Mouse (Mus musculus) thymus, adult 18-20 months (tissue): ENCODE measurements around the gene Tmem45b.

ENCODE experiments used
- DNase-seq, 2 experiments: peaks; one replicate each; pipeline ENCODE4 v3.0.0; 2022; ENCODE audit warnings: mixed read lengths in 2 of 2

Gene Tmem45b

DNA sequence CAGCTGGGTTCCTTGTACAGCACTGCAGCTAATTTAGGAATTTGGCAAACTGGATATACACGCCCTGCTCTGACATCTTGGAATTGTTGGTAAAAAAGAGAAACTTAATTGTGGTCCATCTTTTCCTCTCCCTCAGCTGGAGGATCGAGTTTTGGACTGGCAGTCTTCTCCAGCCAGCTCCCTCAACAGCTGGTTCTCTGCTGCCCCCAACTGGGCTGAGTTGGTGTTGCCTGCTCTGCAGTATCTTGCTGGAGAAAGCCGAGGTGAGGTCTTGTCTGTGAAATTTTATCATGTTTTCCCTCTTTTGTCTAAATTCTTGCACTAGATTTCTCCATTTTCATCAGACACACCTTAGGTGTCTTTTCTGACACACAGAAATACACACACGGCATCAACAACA lies 63.8 kb downstream of the Tmem45b start:
- DNase-seq, result peak in 1 of 2 experiments; percentile 18

DNA sequence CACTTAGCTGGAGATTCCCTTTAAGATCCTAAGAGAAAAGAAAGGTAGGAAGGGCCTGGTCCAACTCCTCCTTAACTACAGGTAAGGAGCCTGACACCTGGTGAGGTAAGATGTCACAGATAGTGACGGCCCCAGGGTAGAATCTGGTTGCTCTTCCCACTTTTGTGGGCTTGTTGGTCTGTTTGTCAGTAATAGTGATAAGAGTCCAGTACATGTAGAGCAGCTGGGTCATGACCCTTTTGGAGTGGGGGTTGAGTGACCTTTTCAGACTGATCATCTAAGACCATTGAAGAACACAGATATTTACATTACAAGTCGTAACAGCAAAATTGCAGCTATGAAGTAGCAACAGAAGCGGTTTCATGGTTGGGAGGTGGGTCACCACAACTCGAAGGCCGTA lies 77.1 kb downstream of the Tmem45b start:
- DNase-seq, result no peak

DNA sequence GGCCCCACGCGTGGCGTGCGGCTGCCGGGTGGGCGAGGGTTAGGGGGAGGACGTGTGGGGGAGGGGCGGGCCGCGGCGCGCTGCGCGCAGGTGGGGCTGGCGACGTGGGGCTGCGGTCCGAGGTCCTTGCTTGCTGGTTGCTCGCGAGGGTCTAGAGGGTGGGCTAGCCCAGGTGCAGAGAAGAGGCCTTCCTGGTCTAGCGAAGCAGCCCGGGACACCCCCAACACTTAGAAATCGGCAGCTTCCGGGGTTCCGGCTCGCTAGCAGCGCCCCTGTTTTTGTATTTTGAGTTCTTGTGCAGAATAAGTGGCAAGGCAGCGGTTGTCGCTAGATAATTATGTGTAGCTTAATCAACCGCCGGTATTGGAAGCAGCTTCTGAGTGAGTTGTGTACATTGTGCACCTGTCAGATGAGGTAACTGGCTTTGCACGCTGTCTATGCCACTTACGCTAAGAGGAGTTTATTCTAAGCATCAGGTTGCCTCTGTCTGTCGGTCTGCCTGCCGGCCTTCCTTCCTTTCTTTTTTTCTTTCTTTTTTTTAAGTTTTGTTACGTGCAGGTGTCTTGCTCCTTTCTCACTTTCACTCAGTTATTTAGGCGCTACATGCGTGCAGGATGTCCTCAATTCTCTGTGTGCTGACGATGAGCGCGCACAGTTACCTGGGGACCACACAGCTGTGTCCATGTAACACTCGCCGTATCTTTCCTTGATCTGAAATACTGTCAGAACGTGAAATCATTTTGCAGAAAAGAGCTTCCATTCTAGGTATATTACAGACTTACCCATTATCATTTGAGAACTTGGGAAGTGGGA lies 77.7 kb downstream of the Tmem45b start:
- peak in 1 of 2 experiments; percentile 57 for DNase-seq

DNA sequence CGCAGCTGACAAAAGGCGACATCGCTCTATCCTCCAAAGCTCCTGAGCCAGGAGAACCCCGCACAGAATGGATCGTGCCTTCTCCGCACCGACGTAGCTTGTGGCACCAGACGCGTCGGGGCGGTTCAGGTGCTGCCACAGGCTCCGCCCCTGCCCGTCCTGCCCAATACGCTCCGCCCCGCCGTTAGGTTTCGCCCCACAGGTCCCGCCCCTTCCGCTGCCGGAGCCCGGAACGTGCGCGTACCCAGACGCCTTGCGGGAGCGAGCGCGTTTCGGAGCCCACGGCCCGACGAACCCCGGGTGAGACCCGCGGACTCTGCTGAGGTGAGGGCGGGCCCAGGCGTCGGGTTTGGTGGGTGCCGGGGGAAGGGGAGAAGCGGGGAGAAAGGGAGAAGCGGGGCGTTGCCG lies 78.3 kb downstream of the Tmem45b start, which contains the start of gene Nfrkb:
Gene Nfrkb, plus strand, starts transcription at position 246 of the 408 bp plus-strand sequence.
- DNase-seq, result peak; percentile 92 to 94

DNA sequence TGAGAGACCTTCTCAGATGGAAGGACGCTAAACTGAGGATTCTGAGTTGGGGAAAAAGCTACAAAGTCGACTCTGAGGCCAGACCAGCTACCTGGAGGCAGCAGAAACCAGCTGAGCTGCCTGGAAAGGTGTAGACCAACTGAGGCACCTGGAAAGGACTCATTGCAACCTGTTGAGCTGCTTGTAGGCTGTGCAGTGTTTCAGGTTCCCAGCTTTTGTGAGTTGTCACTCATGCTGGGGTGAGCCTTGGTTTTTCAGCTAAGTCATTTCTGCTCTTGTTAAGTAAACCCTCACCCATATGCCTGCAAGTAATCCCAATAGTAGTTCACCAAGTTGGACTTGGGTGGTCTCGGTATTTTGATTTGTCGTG lies 78.8 kb downstream of the Tmem45b start:
- no peak for DNase-seq

DNA sequence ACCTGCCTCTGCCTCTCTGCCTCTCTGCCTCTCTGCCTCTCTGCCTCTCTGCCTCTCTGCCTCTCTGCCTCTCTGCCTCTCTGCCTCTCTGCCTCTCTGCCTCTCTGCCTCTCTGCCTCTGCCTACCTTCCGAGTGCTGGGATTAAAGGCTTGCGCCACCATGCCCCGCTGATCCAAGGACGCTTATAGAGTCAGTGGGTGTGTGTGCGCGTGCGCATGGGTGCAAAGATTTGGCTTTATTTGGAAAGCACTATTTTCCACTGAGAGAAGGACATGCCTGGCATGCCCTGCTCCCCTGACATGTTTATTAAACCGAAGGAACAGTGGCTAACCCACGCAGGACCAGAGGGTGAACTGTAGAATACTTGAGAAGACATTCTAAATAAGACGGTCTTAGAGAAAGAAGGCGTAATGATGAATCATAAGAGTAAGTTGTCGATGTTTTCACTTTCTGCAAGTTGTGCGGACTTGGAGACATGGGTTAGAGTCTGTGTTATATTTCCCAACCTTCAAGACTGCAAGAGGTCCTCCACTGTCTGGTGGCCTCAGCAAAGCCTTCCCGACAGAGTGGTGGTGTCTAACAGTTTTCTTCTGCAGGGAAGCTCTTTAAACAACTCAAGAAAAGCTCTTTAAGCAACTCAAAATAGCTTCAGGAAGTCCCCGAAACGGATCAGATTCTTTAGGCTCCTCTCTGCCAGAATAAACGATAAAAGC lies 79.3 kb downstream of the Tmem45b start:
- no peak for DNase-seq

DNA sequence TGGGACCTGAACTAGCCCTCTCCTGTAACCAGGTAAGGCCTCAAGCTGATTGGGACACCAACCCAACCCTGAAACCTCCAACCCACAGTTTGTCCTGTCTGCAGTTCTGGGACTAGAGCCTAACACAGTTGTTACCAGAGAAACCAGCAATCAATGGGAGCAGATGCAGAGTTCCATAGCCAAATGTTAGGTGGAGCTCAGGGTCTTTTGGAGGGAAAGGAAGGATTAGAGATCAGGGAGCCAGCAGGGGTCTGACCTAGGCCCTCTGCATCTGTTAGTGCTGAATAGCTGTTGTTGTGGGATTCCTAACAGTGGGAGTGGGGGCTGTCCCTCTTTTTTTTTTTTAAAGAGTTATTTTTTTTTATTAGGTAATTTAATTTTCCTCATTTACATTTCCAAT lies 87.6 kb downstream of the Tmem45b start:
- DNase-seq, result no peak
